Mouse (Mus musculus) stomach, embryonic 15.5 days (tissue): ENCODE results near the gene Tln1. TPM values are rescaled to one million over a fixed set of nuclear protein-coding genes. Genes with fewer than 3 reads are reported as not detected.

Experiments
- ATAC-seq: fragments of 200-750 bp; cut with Nextera tagmentation; 2 replicates; pipeline ENCODE4 v1.8.0; 2017; ENCODE audit warnings: low read depth, moderate number of reproducible peaks, moderate TSS enrichment; ENCODE audit not compliant: insufficient read depth, low FRiP score
- H3K27ac ChIP-seq: fragments of 300-500 bp; sonication (generic); 2 replicates; pipeline ENCODE4 v1.5.1; 2015; ENCODE audit warnings: mild to moderate bottlenecking, inconsistent platforms
- H3K27me3 ChIP-seq: fragments of 300-500 bp; sonication (generic); replicated peaks from 2 replicates; pipeline ENCODE4 v1.6.1; 2015; ENCODE audit warnings: inconsistent platforms
- H3K36me3 ChIP-seq: fragments of 300-500 bp; sonication (generic); 2 replicates; pipeline ENCODE4 v1.6.1; 2015; ENCODE audit warnings: inconsistent platforms
- H3K4me1 ChIP-seq: fragments of 300-500 bp; sonication (generic); 2 replicates; pipeline ENCODE4 v1.6.1; 2015; ENCODE audit warnings: inconsistent platforms
- H3K4me2 ChIP-seq: fragments of 300-500 bp; sonication (generic); 2 replicates; pipeline ENCODE4 v1.6.1; 2015; ENCODE audit warnings: mild to moderate bottlenecking, inconsistent platforms
- H3K4me3 ChIP-seq: fragments of 300-500 bp; sonication (generic); replicated peaks from 2 replicates; pipeline ENCODE4 v1.5.1; 2015; ENCODE audit warnings: inconsistent platforms
- H3K9ac ChIP-seq: fragments of 300-500 bp; sonication (generic); 2 replicates; pipeline ENCODE4 v1.6.1; 2015; ENCODE audit warnings: inconsistent platforms
- H3K9me3 ChIP-seq: fragments of 300-500 bp; sonication (generic); 2 replicates; pipeline ENCODE4 v1.6.1; 2016; ENCODE audit warnings: inconsistent platforms
- WGBS: fragments of 180-500 bp; shearing (Covaris S2); methylation state at CpG from one replicate; pipeline ENCODE4 v1.1.7; 2015; 5-methylcytosine and 5-hydroxymethylcytosine counted together
- polyA plus RNA-seq: library from polyadenylated mRNA; unstranded; fragments of >200 nt; fragmentation: Nextera tagmentation; extraction: Ambion mirVana; gene quantifications from 2 replicates; pipeline ENCODE4 v1.2.1, GENCODE M21; 2015

The Tln1 gene
- polyA plus RNA-seq, 1 experiment from 2014 or later: 81.1 TPM

- Histone ChIP-seq H3K27me3 (no peaks in the 10 kb centered on the region), H3K9ac (no peak overlapping the region)
- WGBS: 68% methylated on average over 7 of the region's 7 CpGs
Observed at GRCm38 (mm10) chr4:43481894-43482456, 80.5 kb downstream of the Tln1 start.

More at GRCm38 (mm10) chr4:43481894-43482456, 80.5 kb downstream of the Tln1 start:
- no peaks in the 10 kb centered on the region for H3K4me1 ChIP-seq
- H3K4me2 ChIP-seq: no peak overlapping the region
- ATAC-seq: no peak
- no peak overlapping the region for H3K4me3 ChIP-seq
- H3K27ac ChIP-seq: no peak overlapping the region
- no peaks in the 10 kb centered on the region for H3K9me3 ChIP-seq
- H3K36me3 ChIP-seq: no peaks in the 10 kb centered on the region

Other genes with a start within 250 kb of the Tln1 start
- gene Rusc2, start 180.7 kb downstream of the Tln1 start, polyA plus RNA-seq: 16.3 and 17.2 TPM in 2 replicates
- 0.22 TPM in 1 of 2 replicates, not detected in the other for gene Fam166b, start 133.6 kb downstream of the Tln1 start, polyA plus RNA-seq
- gene Tesk1, start 120.8 kb downstream of the Tln1 start, polyA plus RNA-seq: 6.2 and 7.4 TPM in 2 replicates
- gene Cd72, start 108.1 kb downstream of the Tln1 start, polyA plus RNA-seq: 3.3 and 5.2 TPM in 2 replicates
- not detected in 2 replicates for gene Sit1, start 79.0 kb downstream of the Tln1 start, polyA plus RNA-seq
- 104 and 105 TPM in 2 replicates for gene Ccdc107, start 69.8 kb downstream of the Tln1 start, polyA plus RNA-seq
- gene Arhgef39, start 63.0 kb downstream of the Tln1 start, polyA plus RNA-seq: 44.5 and 52.0 TPM in 2 replicates
- 30.9 and 45.8 TPM in 2 replicates for gene Car9, start 55.7 kb downstream of the Tln1 start, polyA plus RNA-seq
- gene Tpm2, start 38.9 kb downstream of the Tln1 start, polyA plus RNA-seq: 795 and 837 TPM in 2 replicates
- 69.4 and 70.8 TPM in 2 replicates for gene Creb3, start 359 bp downstream of the Tln1 start, polyA plus RNA-seq
- gene Rgp1, start 16.0 kb upstream of the Tln1 start, polyA plus RNA-seq: 24.5 and 30.8 TPM in 2 replicates
- gene Gba2, start 16.2 kb upstream of the Tln1 start, polyA plus RNA-seq: 15.6 and 16.1 TPM in 2 replicates
- gene Msmp, start 21.8 kb upstream of the Tln1 start, polyA plus RNA-seq: 0.85 and 1.8 TPM in 2 replicates
- gene Npr2, start 69.2 kb upstream of the Tln1 start, polyA plus RNA-seq: 9.3 TPM in 2 replicates
- gene Spag8, start 90.9 kb upstream of the Tln1 start, polyA plus RNA-seq: 0.80 and 1.0 TPM in 2 replicates
- gene Hint2, start 93.8 kb upstream of the Tln1 start, polyA plus RNA-seq: 108 and 116 TPM in 2 replicates
- 4.0 and 4.6 TPM in 2 replicates for gene Tmem8b, start 106.3 kb upstream of the Tln1 start, polyA plus RNA-seq
- gene Fam221b, start 106.5 kb upstream of the Tln1 start, polyA plus RNA-seq: 2.5 and 4.1 TPM in 2 replicates
- gene Olfr70, start 138.1 kb upstream of the Tln1 start, polyA plus RNA-seq: not detected in 2 replicates
- gene Olfr71, start 147.6 kb upstream of the Tln1 start, polyA plus RNA-seq: not detected in 2 replicates
- gene Hrct1, start 164.5 kb upstream of the Tln1 start, polyA plus RNA-seq: 0.67 and 0.87 TPM in 2 replicates
- gene Spaar, start 167.3 kb upstream of the Tln1 start, polyA plus RNA-seq: 0.09 and 0.18 TPM in 2 replicates
- not detected in 2 replicates for gene Olfr159, start 208.3 kb upstream of the Tln1 start, polyA plus RNA-seq